Mouse (Mus musculus): ENCODE measurements around the gene Bst1. TPM values are rescaled to one million over a fixed set of nuclear protein-coding genes. Genes with fewer than 3 reads are reported as not detected.
A peak's percentile ranks its signal among the peaks of the same experiment; 100 is the strongest.

Bst1 gene
- 0.30 and 0.33 TPM in 2 replicates for polyA plus RNA-seq (2011; ENCODE audit: insufficient read length, low read depth, missing spikeins)

DNA sequence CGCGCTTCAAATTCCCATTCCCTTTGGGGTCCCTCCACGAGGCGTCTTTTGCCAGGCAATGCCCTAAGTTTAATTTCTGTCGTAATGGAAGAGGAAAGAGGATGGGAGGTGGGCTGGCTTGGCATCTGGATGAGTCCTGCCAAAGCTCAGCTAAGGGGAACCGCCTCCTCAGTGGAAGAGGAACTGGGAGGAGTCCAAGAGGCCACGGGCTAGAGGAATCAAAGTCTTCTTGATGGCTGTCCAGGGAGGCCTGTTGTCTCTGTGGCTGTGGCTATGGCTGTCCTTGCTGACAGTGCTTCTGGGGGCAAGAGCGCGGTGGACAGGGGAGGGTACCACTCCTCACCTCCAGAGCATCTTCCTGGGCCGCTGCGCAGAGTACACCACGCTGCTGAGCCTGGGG is at the start of gene Bst1:
Gene Bst1, plus strand, starts transcription at position 191 of the 400 bp plus-strand sequence.
- H3K4me1 ChIP-seq (ENCODE audit: control insufficient read depth, insufficient read depth, low read length), result peaks cover 10% of the 10 kb centered on the region
- no peak within 1 kb of the TSS for H3K4me3 ChIP-seq (ENCODE audit: insufficient read depth, low read length)
- TF ChIP-seq POLR2A (IDR thresholded peaks at IDR 0.05; ENCODE audit: low read depth, low read length) (no peak), CTCF (IDR thresholded peaks at IDR 0.05; ENCODE audit: borderline replicate concordance, insufficient read depth, low read length) (no peak)
- H3K27ac ChIP-seq (ENCODE audit: insufficient read depth, low read length), result no peak within 1 kb of the TSS

DNA sequence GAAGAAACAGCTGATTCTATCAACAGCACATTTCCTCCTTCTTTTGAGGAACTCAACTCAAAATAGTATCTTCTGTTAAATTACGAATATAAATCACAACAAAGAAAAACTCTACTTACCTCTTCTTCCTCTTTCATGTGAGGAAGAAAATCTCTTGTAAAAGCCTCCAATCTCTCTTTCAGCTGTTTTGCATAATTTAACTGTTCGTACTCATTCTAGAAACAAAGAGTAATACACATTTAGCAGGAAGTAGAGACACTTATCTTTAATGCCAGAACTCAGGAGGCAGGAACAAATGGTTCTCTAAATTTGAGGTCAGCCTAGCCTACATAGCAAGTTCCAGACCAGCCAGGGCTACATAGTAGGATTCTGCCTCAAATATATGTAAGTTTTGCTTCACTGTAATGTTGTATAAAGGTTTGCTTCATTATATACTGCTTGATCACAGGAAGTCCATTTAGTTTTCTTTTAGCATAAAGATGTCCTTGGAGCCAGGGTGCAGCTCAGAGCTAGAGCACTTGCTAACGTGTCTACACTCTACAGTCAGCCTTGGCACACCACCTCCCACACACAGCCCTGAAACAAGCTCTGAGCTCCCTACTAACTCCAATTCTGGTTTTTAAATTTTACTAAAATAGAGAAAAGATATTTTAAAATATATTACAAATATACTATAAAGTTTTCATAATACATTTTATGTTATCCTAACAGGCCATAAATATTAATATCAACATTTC is 47.9 kb upstream of the Bst1 start:
- Histone ChIP-seq H3K27ac (ENCODE audit: insufficient read depth, low read length) (no peak overlapping the region), H3K4me1 (ENCODE audit: control insufficient read depth, insufficient read depth, low read length) (no peaks in the 10 kb centered on the region), H3K4me3 (ENCODE audit: insufficient read depth, low read length) (no peak overlapping the region)
- TF ChIP-seq POLR2A (IDR thresholded peaks at IDR 0.05; ENCODE audit: low read depth, low read length) (no peak), CTCF (IDR thresholded peaks at IDR 0.05; ENCODE audit: borderline replicate concordance, insufficient read depth, low read length) (no peak)

DNA sequence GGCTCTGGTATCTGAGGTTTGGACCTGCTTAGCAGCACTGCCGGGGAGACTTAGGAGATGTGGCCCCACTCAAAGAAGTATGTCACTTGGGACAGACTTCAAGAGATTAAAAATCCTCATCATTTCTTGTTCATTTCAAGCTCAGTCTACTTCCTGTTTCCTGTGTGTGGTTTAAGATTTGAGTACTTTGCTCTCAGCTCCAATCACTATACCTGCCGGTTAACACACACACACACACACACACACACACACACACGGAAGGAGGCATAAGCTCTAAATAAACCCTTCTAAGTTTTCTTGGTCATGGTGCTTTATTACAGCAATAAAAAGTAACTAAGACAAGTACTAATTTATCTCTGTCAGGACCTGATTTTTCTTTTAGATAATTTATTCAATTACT is 47.1 kb upstream of the Bst1 start:
- Histone ChIP-seq H3K27ac (ENCODE audit: insufficient read depth, low read length) (no peak overlapping the region), H3K4me3 (ENCODE audit: insufficient read depth, low read length) (no peak overlapping the region), H3K4me1 (ENCODE audit: control insufficient read depth, insufficient read depth, low read length) (no peaks in the 10 kb centered on the region)
- TF ChIP-seq POLR2A (IDR thresholded peaks at IDR 0.05; ENCODE audit: low read depth, low read length), result no peak
- TF ChIP-seq CTCF (IDR thresholded peaks at IDR 0.05; ENCODE audit: borderline replicate concordance, insufficient read depth, low read length), result no peak

DNA sequence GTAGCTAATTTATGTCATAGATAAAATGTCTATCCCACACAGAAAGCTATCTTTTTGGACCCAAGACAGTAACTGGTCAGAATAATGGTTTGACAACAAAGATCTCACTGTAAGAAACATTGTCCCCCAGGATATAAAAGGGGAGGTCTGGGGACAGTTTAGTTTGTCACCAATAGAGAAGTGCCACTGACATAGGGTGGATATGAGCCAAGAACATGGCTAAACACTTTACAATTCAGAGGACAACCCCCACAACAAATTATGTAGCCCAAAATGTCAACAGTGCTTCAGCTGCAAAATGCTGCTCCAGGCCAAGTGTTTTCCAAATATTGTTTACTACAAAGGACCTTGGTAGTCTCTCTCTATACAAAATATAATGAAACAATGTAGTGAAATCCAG is 42.3 kb upstream of the Bst1 start:
- Histone ChIP-seq H3K27ac (ENCODE audit: insufficient read depth, low read length) (no peak overlapping the region), H3K4me1 (ENCODE audit: control insufficient read depth, insufficient read depth, low read length) (no peaks in the 10 kb centered on the region), H3K4me3 (ENCODE audit: insufficient read depth, low read length) (no peak overlapping the region)
- TF ChIP-seq POLR2A (IDR thresholded peaks at IDR 0.05; ENCODE audit: low read depth, low read length), result no peak
- no peak for TF ChIP-seq CTCF (IDR thresholded peaks at IDR 0.05; ENCODE audit: borderline replicate concordance, insufficient read depth, low read length)

DNA sequence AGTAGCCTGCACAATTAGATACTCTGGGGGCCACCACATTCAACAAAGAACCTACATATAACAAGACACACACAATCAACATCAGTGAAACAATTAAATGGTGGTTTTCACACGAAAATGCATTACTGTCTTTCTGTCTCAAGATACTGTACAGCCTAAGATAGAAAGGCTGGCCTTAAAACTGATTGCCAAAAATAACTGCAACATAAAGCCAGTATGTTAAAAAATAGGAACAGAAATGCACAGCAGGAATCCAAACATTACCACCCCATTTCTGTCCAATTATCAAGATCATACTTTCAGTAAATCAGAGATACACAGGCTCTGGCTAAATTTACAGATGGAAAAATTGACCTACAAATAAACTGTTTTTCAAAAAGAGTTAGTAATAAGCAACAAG is 41.7 kb upstream of the Bst1 start:
- Histone ChIP-seq H3K4me1 (ENCODE audit: control insufficient read depth, insufficient read depth, low read length) (no peaks in the 10 kb centered on the region), H3K4me3 (ENCODE audit: insufficient read depth, low read length) (no peak overlapping the region), H3K27ac (ENCODE audit: insufficient read depth, low read length) (no peak overlapping the region)
- TF ChIP-seq POLR2A (IDR thresholded peaks at IDR 0.05; ENCODE audit: low read depth, low read length) (no peak), CTCF (IDR thresholded peaks at IDR 0.05; ENCODE audit: borderline replicate concordance, insufficient read depth, low read length) (no peak)

DNA sequence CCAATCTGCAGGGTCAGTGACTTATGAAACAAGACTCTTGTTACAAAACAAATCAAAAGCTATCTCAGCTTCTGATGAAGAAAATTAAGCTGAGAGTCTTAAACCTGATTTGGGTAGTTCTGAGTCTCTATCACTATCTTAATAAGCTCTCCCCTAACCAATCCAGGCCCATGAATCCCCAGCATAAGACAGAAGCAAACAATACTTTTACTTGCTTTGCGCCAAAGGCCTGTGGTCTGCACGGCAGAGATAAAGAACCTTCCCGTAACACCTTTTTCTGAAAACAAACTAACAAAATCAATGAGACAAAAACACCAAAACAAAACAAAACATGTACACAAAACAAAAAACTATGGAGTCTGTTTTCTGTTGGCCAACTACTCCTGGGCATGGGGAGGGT is 40.1 kb upstream of the Bst1 start:
- Histone ChIP-seq H3K4me1 (ENCODE audit: control insufficient read depth, insufficient read depth, low read length) (no peaks in the 10 kb centered on the region), H3K27ac (ENCODE audit: insufficient read depth, low read length) (no peak overlapping the region), H3K4me3 (ENCODE audit: insufficient read depth, low read length) (no peak overlapping the region)
- TF ChIP-seq CTCF (IDR thresholded peaks at IDR 0.05; ENCODE audit: borderline replicate concordance, insufficient read depth, low read length), result no peak
- no peak for TF ChIP-seq POLR2A (IDR thresholded peaks at IDR 0.05; ENCODE audit: low read depth, low read length)

DNA sequence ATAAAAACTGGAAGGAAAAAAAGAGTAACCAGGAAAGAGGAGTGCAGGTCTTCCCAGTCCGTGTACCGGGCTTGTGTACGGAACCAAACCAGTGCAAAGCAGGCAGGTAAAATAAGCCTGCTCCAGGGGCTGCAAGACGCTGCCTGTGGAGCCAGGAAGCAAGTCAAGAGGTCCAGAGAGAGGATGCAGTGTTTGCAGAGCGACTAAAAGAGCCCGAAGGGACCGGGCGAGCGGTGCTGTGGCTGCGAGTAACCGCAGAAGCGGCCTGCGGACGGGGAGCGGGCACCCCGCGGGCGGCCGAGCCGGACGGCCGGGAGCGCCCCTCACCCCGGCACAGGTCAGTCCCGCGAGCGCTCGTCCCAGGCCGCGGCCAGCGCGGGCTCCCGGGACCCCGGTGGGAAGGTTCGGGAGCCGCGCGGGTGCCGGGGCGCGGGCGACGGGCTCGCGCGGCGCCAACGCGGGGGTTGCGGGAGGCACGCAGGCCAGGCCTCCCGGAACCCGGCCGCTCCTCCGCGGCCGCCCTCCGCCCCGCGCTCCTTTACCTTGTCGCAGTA is 37.2 kb upstream of the Bst1 start:
- TF ChIP-seq CTCF (IDR thresholded peaks at IDR 0.05; ENCODE audit: borderline replicate concordance, insufficient read depth, low read length), result no peak
- TF ChIP-seq POLR2A (IDR thresholded peaks at IDR 0.05; ENCODE audit: low read depth, low read length), result no peak
- Histone ChIP-seq H3K4me1 (ENCODE audit: control insufficient read depth, insufficient read depth, low read length) (peaks cover 2% of the 10 kb centered on the region; the same call in 1 of the 2 replicates), H3K27ac (ENCODE audit: insufficient read depth, low read length) (peak overlapping the region; percentile 60), H3K4me3 (ENCODE audit: insufficient read depth, low read length) (peak overlapping the region; percentile 94)

DNA sequence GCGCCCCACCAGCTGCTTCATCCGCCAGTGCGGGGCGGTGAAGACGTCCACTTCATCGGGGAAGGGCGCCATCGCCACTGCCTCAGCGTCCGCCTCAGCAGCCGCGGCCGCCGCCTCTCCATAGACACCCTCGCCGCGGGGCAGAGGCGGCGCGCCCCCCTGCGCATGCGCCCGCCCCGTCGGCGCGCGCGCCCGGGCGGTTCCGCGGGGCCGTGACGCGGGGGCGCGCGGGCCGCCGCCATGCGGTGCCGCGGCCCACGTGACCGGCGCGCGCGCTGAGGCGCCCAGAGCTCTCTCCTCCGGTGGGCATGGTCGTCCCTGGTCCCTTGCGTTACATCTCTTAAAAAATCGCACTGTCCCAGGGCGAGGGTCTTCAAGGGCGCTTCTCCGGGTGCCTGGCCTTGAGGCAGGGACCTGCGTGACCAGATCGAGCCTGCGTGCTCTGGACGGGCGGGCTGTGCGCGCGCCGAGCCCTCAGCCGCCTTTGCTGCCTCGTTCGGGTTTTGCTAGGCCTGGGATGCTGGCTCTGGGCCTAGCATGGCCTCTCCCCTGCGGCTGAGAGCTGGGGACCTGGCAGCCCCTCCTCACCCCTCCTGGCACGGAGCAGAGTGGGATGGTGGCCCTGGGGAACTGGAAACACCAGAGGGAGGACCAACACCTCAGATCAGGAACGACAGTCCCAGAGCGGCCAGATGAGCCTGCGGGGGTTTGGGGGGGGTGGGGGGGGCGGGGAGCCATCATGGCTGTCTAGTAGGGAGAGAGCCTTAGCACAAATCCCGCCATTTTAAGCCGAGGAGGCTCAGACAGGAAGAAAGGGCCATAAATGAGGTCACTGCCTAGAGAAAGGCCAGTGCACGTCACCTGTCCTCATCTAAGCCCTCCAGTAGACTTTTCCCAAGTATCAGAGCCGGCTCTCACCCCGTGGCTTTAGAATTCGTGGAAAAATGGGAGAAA is 36.4 kb upstream of the Bst1 start:
- H3K4me3 ChIP-seq (ENCODE audit: insufficient read depth, low read length), result peak overlapping the region; percentile 94
- peaks cover 2% of the 10 kb centered on the region; the same call in 1 of the 2 replicates for H3K4me1 ChIP-seq (ENCODE audit: control insufficient read depth, insufficient read depth, low read length)
- peak overlapping the region; percentile 60 for H3K27ac ChIP-seq (ENCODE audit: insufficient read depth, low read length)
- TF ChIP-seq CTCF (IDR thresholded peaks at IDR 0.05; ENCODE audit: borderline replicate concordance, insufficient read depth, low read length) (no peak), POLR2A (IDR thresholded peaks at IDR 0.05; ENCODE audit: low read depth, low read length) (peak; percentile 82)

DNA sequence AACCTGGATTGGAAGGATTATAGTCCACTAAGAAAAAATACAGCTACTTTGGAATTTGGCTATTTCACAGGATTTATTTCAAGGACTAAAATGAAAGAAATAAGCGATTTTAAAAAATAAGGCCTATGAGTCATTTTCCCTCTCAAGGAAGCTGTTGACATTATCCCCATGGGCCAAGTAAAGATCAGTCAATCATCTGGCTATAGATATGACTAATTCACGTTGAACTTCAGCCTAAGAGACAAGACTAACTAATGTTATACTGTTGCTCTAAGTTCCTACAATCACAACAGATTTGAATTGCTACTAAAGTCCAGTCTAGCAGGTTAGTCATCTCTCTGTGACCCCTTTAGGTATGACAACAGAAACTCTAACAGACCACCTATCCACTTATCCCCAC is 34.7 kb upstream of the Bst1 start:
- TF ChIP-seq POLR2A (IDR thresholded peaks at IDR 0.05; ENCODE audit: low read depth, low read length), result no peak
- TF ChIP-seq CTCF (IDR thresholded peaks at IDR 0.05; ENCODE audit: borderline replicate concordance, insufficient read depth, low read length), result no peak
- Histone ChIP-seq H3K27ac (ENCODE audit: insufficient read depth, low read length) (peak overlapping the region; percentile 72), H3K4me1 (ENCODE audit: control insufficient read depth, insufficient read depth, low read length) (peaks cover 4% of the 10 kb centered on the region), H3K4me3 (ENCODE audit: insufficient read depth, low read length) (no peak overlapping the region)
